Mouse (Mus musculus) heart, embryonic 15.5 days (tissue): ENCODE measurements at regions not wholly inside any gene's neighbourhood (a gene's known extent, or its start where the extent isn't known, plus 50 kb on each side); places are given as distances from the start of the nearest gene placed in this dataset.

Experiments
- ATAC-seq: fragments of 200-750 bp; cut with Nextera tagmentation; replicated peaks from 2 replicates; pipeline ENCODE4 v1.8.0; 2017; ENCODE audit warnings: low read depth, moderate TSS enrichment; ENCODE audit not compliant: insufficient number of reproducible peaks, insufficient read depth, low FRiP score
- H3K27ac ChIP-seq: fragments of 300-500 bp; sonication (generic); 2 replicates; pipeline ENCODE4 v1.5.1; 2015; ENCODE audit warnings: mild to moderate bottlenecking, inconsistent platforms
- H3K27me3 ChIP-seq: fragments of 300-500 bp; sonication (generic); 2 replicates; pipeline ENCODE4 v1.6.1; 2015; ENCODE audit warnings: inconsistent platforms
- H3K36me3 ChIP-seq: fragments of 300-500 bp; sonication (generic); 2 replicates; pipeline ENCODE4 v1.6.1; 2015; ENCODE audit warnings: mild to moderate bottlenecking, inconsistent platforms
- H3K4me1 ChIP-seq: fragments of 300-500 bp; sonication (generic); replicated peaks from 2 replicates; pipeline ENCODE4 v1.6.1; 2015; ENCODE audit warnings: inconsistent platforms
- H3K4me2 ChIP-seq: fragments of 300-500 bp; sonication (generic); 2 replicates; pipeline ENCODE4 v1.6.1; 2015; ENCODE audit warnings: inconsistent platforms, mild to moderate bottlenecking, moderate library complexity
- H3K4me3 ChIP-seq: fragments of 300-500 bp; sonication (generic); 2 replicates; pipeline ENCODE4 v1.5.1; 2015; ENCODE audit warnings: mild to moderate bottlenecking, inconsistent platforms
- H3K9ac ChIP-seq: fragments of 300-500 bp; sonication (generic); 2 replicates; pipeline ENCODE4 v1.6.1; 2015; ENCODE audit warnings: mild to moderate bottlenecking, inconsistent platforms
- H3K9me3 ChIP-seq: fragments of 300-500 bp; sonication (generic); replicated peaks from 2 replicates; pipeline ENCODE4 v1.6.1; 2016; ENCODE audit warnings: inconsistent platforms
- WGBS: fragments of 180-500 bp; shearing (Covaris S2); methylation state at CpG from one replicate; pipeline ENCODE4 v1.1.7; 2015; ENCODE audit warnings: mixed read lengths; 5-methylcytosine and 5-hydroxymethylcytosine counted together

DNA sequence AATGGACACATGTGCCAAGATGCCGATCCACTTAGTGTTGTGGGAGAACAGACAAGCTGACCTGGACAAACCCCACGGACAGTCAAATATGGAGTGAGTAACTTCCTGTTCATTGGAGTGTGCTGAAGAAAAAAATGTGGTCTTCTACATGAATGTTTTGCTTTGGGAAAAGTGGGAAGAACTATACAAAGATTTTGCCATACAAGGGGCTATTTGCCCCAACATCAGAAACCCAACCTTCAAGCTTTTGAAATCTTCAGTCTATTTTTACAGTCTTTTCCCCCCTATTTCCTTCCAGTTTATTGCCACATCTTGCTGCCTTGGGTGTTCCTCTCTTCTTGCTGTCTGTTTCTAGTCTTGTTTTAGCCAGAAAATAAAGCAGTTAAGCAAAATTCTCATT is 230.8 kb downstream of the Gsdmc2 start:
- Histone ChIP-seq H3K27me3 (no peaks in the 10 kb centered on the region), H3K36me3 (no peaks in the 10 kb centered on the region), H3K4me3 (no peak overlapping the region), H3K4me1 (peaks cover 8% of the 10 kb centered on the region; the same call in 1 of the 2 replicates), H3K27ac (no peak overlapping the region), H3K9me3 (no peaks in the 10 kb centered on the region), H3K4me2 (no peak overlapping the region), H3K9ac (no peak overlapping the region)
- ATAC-seq, result no peak
- 74% methylated on average over 2 of the region's 2 CpGs for WGBS

- H3K4me2 ChIP-seq, result no peak overlapping the region
- H3K27me3 ChIP-seq, result no peaks in the 10 kb centered on the region
- no peak overlapping the region for H3K9ac ChIP-seq
- H3K4me3 ChIP-seq, result no peak overlapping the region
- 59% methylated on average over 1 of the region's 1 CpGs for WGBS
- no peak for ATAC-seq
- H3K9me3 ChIP-seq, result no peaks in the 10 kb centered on the region
- H3K4me1 ChIP-seq, result peaks cover 8% of the 10 kb centered on the region; the same call in 1 of the 2 replicates
- no peaks in the 10 kb centered on the region for H3K36me3 ChIP-seq
- H3K27ac ChIP-seq, result no peak overlapping the region
Observed at GRCm38 (mm10) chr15:63613120-63613519, 231.9 kb downstream of the Gsdmc2 start.

- H3K36me3 ChIP-seq, result no peaks in the 10 kb centered on the region
- no peak overlapping the region for H3K27ac ChIP-seq
- H3K9ac ChIP-seq, result no peak overlapping the region
- H3K27me3 ChIP-seq, result no peaks in the 10 kb centered on the region
- H3K4me2 ChIP-seq, result no peak overlapping the region
- H3K9me3 ChIP-seq, result no peaks in the 10 kb centered on the region
- H3K4me1 ChIP-seq, result no peaks in the 10 kb centered on the region
- WGBS, result 73% methylated on average over 3 of the region's 3 CpGs
- no peak for ATAC-seq
- no peak overlapping the region for H3K4me3 ChIP-seq
Observed at GRCm38 (mm10) chr15:63611161-63611560, 233.8 kb downstream of the Gsdmc2 start.

DNA sequence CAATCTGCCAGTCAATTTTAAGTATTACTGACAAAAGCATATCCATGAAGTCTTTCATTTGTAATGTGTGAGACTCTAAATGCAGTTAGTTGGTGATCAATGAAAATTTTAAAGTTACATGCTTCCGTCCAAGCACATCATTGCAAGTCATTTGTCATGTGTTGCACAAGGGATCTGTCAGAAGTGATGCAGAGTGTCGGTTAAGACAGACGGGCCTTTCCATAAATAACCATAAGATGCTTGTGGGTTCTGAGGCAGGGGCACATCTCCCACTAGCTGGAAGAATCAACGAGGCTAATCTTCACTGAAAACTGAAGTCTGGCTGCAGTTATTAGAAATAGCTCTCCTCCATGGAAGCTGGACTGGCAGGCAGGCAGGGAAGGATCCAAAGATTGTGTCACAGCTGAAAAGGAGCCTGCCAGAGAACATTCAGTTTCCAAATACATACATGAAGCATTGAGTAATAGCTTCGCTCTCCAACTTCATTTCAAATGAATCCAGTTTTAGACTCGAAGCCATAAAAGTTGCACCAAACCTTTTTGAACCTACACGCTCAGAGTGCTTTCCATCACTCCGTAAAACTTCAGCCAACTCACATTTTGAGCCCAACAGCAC is 241.8 kb downstream of the Gsdmc2 start:
- Histone ChIP-seq H3K4me2 (no peak overlapping the region), H3K4me3 (no peak overlapping the region), H3K36me3 (no peaks in the 10 kb centered on the region), H3K27me3 (no peaks in the 10 kb centered on the region), H3K9me3 (no peaks in the 10 kb centered on the region), H3K4me1 (no peaks in the 10 kb centered on the region), H3K9ac (no peak overlapping the region), H3K27ac (no peak overlapping the region)
- ATAC-seq, result no peak
- 67% methylated on average over 8 of the region's 8 CpGs for WGBS

DNA sequence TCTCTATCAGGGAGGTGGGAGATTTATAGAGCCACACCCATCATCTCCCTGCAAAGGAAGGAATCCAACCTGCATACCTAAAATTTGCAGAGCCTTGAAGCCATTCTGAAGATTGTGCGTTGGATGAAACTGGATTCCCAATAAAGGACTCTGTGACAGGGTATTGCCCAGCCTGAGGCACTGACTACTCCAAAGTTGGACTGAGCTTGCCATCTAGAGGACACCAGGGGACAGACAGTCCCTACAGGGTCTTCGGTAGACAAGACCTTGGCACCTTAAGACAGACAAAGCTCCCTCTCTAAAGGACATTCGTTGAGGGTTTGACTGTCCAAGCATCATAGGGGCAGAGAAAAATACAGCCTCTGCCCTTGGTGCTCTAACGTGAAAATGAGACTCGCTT is 243.4 kb downstream of the Gsdmc2 start:
- Histone ChIP-seq H3K9ac (no peak overlapping the region), H3K36me3 (no peaks in the 10 kb centered on the region), H3K27ac (no peak overlapping the region), H3K4me2 (no peak overlapping the region), H3K4me1 (no peaks in the 10 kb centered on the region), H3K27me3 (no peaks in the 10 kb centered on the region), H3K4me3 (no peak overlapping the region), H3K9me3 (no peaks in the 10 kb centered on the region)
- peak; percentile 69; the same call in 1 of the 2 replicates for ATAC-seq
- 53% methylated on average over 5 of the region's 5 CpGs for WGBS

GRCm38 (mm10) chr15:63592758-63593463 is 252.1 kb downstream of the Gsdmc2 start:
- Histone ChIP-seq H3K27me3 (no peaks in the 10 kb centered on the region), H3K4me2 (no peak overlapping the region), H3K9me3 (no peaks in the 10 kb centered on the region), H3K4me1 (no peaks in the 10 kb centered on the region), H3K4me3 (no peak overlapping the region), H3K9ac (no peak overlapping the region), H3K27ac (no peak overlapping the region), H3K36me3 (no peaks in the 10 kb centered on the region)
- 87% methylated on average over 5 of the region's 5 CpGs for WGBS
- ATAC-seq, result no peak

- Histone ChIP-seq H3K4me2 (no peak overlapping the region), H3K4me1 (peaks cover 8% of the 10 kb centered on the region; the same call in 1 of the 2 replicates), H3K9ac (no peak overlapping the region), H3K27ac (no peak overlapping the region), H3K36me3 (no peaks in the 10 kb centered on the region), H3K4me3 (no peak overlapping the region), H3K27me3 (no peaks in the 10 kb centered on the region), H3K9me3 (no peaks in the 10 kb centered on the region)
- no peak for ATAC-seq
- 61% methylated on average over 2 of the region's 2 CpGs for WGBS
Observed at GRCm38 (mm10) chr15:63559293-63559692, 285.7 kb downstream of the Gsdmc2 start.

DNA sequence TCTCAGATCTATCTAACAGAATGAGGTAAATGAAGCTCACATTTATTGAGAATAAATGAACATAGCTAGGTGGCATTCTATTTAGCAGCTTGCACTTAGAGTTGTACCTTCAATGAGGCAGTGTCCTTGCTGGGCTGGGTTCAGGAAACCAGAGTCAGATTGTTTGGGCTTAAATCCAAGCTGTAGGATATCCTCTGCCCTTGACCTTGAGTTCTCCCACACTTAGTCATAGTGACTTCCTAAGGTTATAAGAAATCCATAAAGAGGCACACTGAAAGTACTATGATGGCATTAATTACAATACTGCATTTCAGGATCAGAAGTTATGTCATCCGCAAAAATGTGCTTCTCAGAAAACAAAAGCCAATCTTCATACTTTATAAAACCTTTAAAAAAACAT is 286.3 kb downstream of the Gsdmc2 start:
- Histone ChIP-seq H3K9ac (no peak overlapping the region), H3K27me3 (no peaks in the 10 kb centered on the region), H3K4me1 (peaks cover 8% of the 10 kb centered on the region; the same call in 1 of the 2 replicates), H3K9me3 (no peaks in the 10 kb centered on the region), H3K4me3 (no peak overlapping the region), H3K4me2 (no peak overlapping the region), H3K36me3 (no peaks in the 10 kb centered on the region), H3K27ac (no peak overlapping the region)
- WGBS, result 73% methylated on average over 1 of the region's 1 CpGs
- ATAC-seq, result no peak

DNA sequence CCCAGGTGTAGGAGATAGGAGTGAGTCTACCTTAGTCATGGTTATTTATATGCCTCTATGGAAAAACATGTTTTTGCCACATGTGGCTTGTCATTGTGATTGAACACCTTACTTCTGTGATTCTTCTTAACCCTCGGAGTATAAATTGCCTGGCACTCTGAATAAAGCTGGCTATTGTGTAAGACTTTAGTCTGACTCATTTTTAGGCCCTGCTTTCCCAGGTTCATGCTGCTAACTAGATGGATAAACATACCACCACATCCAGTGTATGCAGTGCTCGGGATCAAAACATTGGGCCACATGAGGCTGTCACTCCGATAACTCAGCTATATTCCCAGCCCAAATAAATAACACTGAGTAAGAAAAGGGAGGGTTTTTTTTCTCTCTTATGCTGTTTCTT is 287.2 kb downstream of the Gsdmc2 start:
- H3K9me3 ChIP-seq, result no peaks in the 10 kb centered on the region
- no peaks in the 10 kb centered on the region for H3K36me3 ChIP-seq

GRCm38 (mm10) chr15:63553597-63553996 is 291.4 kb downstream of the Gsdmc2 start:
- Histone ChIP-seq H3K27me3 (no peaks in the 10 kb centered on the region), H3K9me3 (no peaks in the 10 kb centered on the region), H3K4me1 (peaks cover 4% of the 10 kb centered on the region; the same call in 1 of the 2 replicates), H3K4me3 (no peak overlapping the region), H3K9ac (no peak overlapping the region), H3K27ac (no peak overlapping the region), H3K4me2 (no peak overlapping the region), H3K36me3 (no peaks in the 10 kb centered on the region)
- 62% methylated on average over 5 of the region's 5 CpGs for WGBS
- ATAC-seq, result no peak

More for the DNA sequence above, 287.2 kb downstream of the Gsdmc2 start:
- no peak overlapping the region for H3K4me2 ChIP-seq
- peaks cover 8% of the 10 kb centered on the region; the same call in 1 of the 2 replicates for H3K4me1 ChIP-seq
- H3K27me3 ChIP-seq, result no peaks in the 10 kb centered on the region
- 81% methylated on average over 3 of the region's 3 CpGs for WGBS
- H3K27ac ChIP-seq, result no peak overlapping the region
- H3K9ac ChIP-seq, result no peak overlapping the region
- H3K4me3 ChIP-seq, result no peak overlapping the region
- no peak for ATAC-seq

GRCm38 (mm10) chr15:63532337-63533055 is 312.5 kb downstream of the Gsdmc2 start:
- WGBS, result 70% methylated on average over 12 of the region's 12 CpGs
- H3K4me2 ChIP-seq, result no peak overlapping the region
- no peaks in the 10 kb centered on the region for H3K36me3 ChIP-seq
- no peaks in the 10 kb centered on the region for H3K9me3 ChIP-seq
- no peak overlapping the region for H3K9ac ChIP-seq
- no peaks in the 10 kb centered on the region for H3K27me3 ChIP-seq
- ATAC-seq, result no peak
- no peak overlapping the region for H3K27ac ChIP-seq
- no peak overlapping the region for H3K4me3 ChIP-seq
- H3K4me1 ChIP-seq, result peaks cover 3% of the 10 kb centered on the region; the same call in 1 of the 2 replicates
